In genomic region chr19:53971938-53972337, GRCm38 (mm10) we compare ENCODE assay signal across 15 mouse cellular contexts. TPM values are rescaled to one million over a fixed set of nuclear protein-coding genes. Genes with fewer than 3 reads are reported as not detected.
DNase-seq lines count a peak whose midpoint lies in the region; ATAC-seq and TF ChIP-seq lines count a peak whose summit lies in the region.
"Had no signal": no experiment of that assay in that cellular context is flagged by ENCODE, and none has a peak within 500 bp of the region (broad histone marks: within the 10 kb centered on the region; RNA-seq: fewer than 3 reads in every experiment).

No protein-coding gene starts in this region.

- no peak for TF ChIP-seq POLR2A in heart, adult 2 months (IDR thresholded peaks at IDR 0.05; ENCODE audit: insufficient read depth, low read depth, low read length)

- TF ChIP-seq EP300 in heart, adult 2 months (IDR thresholded peaks at IDR 0.05; ENCODE audit: insufficient read depth, low read depth, low read length): no peak
- no peak for TF ChIP-seq EP300 in liver, embryonic 14.5 days (IDR thresholded peaks at IDR 0.05; ENCODE audit: low read depth)

- WGBS in heart, embryonic 13.5 days: 62% methylated on average over 7 of the region's 7 CpGs
- WGBS in heart, adult 2 months: 42% methylated on average over 7 of the region's 7 CpGs
- 26% methylated on average over 7 of the region's 7 CpGs for WGBS in liver, embryonic 14.5 days (ENCODE audit: insufficient replicate concordance)

- no peak overlapping the region for H3K9ac ChIP-seq in heart, embryonic 13.5 days
- H3K9ac ChIP-seq in heart, adult 2 months (ENCODE audit: low read depth, low read length): no peak overlapping the region
- no peak overlapping the region for H3K9ac ChIP-seq in liver, embryonic 14.5 days (replicated peaks)
- H3K9ac ChIP-seq: lung, embryonic 15.5 days had no signal

- peaks cover 6% of the 10 kb centered on the region for H3K36me3 ChIP-seq in heart, embryonic 13.5 days
- H3K36me3 ChIP-seq in heart, adult 2 months (ENCODE audit: control insufficient read depth, insufficient read depth, low read length): no peaks in the 10 kb centered on the region
- H3K36me3 ChIP-seq in liver, embryonic 14.5 days (replicated peaks; ENCODE audit: control insufficient read depth, insufficient read depth, low read depth): no peaks in the 10 kb centered on the region

- intact Hi-C loops in heart, adult 2 months (cut with DNase I): no loop called here

- no peak overlapping the region for H3K4me3 ChIP-seq in heart, embryonic 13.5 days
- no peak overlapping the region for H3K4me3 ChIP-seq in heart, adult 2 months
- no peak overlapping the region for H3K4me3 ChIP-seq in liver, embryonic 14.5 days (ENCODE audit: insufficient read depth in 1 of 2, low read depth in 2 of 2, low read length in 2 of 2)
- H3K4me3 ChIP-seq: forebrain, embryonic 10.5 days; lung, embryonic 15.5 days; myocyte had no signal

- no peak for ATAC-seq in heart, embryonic 13.5 days (ENCODE audit: extremely low read depth, insufficient number of reproducible peaks, low FRiP score, low TSS enrichment)
- ATAC-seq in liver, embryonic 14.5 days (ENCODE audit: insufficient read depth): peak; percentile 57; the same call in 1 of the 2 replicates
- ATAC-seq: hindbrain, embryonic 16.5 days had no signal

- no peaks in the 10 kb centered on the region for H3K27me3 ChIP-seq in heart, embryonic 13.5 days (replicated peaks)
- H3K27me3 ChIP-seq in heart, adult 2 months (ENCODE audit: control insufficient read depth, insufficient read depth, low read length): no peaks in the 10 kb centered on the region
- H3K27me3 ChIP-seq in liver, embryonic 14.5 days (ENCODE audit: control insufficient read depth, insufficient read depth, low read length): no peaks in the 10 kb centered on the region
- H3K27me3 ChIP-seq: lung, embryonic 15.5 days had no signal

- H3K4me2 ChIP-seq in heart, embryonic 13.5 days: no peak overlapping the region
- H3K4me2 ChIP-seq in liver, embryonic 14.5 days (ENCODE audit: low read depth): peak overlapping the region; percentile 31
- H3K4me2 ChIP-seq: lung, embryonic 15.5 days; midbrain, embryonic 11.5 days had no signal

- peaks cover 2% of the 10 kb centered on the region; the same call in 1 of the 2 replicates for H3K79me2 ChIP-seq in heart, adult 2 months (replicated peaks; ENCODE audit: control insufficient read depth, insufficient read depth, low read length)

- H3K9me3 ChIP-seq in heart, embryonic 13.5 days: no peaks in the 10 kb centered on the region
- H3K9me3 ChIP-seq in liver, embryonic 14.5 days (ENCODE audit: control insufficient read depth, low read length): no peaks in the 10 kb centered on the region

- peaks cover 11% of the 10 kb centered on the region for H3K4me1 ChIP-seq in heart, embryonic 13.5 days
- H3K4me1 ChIP-seq in heart, adult 2 months (ENCODE audit: control insufficient read depth, insufficient read depth, low read length): peaks cover 3% of the 10 kb centered on the region
- peaks cover 5 to 11% of the 10 kb centered on the region in 2 experiments; a peak in 3 of 4 replicates for H3K4me1 ChIP-seq in liver, embryonic 14.5 days (replicated peaks; ENCODE audit: control insufficient read depth in 2 of 2, insufficient read depth in 2 of 2, low read length in 1 of 2)
- H3K4me1 ChIP-seq: forebrain, embryonic 10.5 days; lung, embryonic 15.5 days had no signal

- peak overlapping the region; percentile 16; the same call in 1 of the 2 replicates for H3K27ac ChIP-seq in heart, embryonic 13.5 days (replicated peaks)
- no peak overlapping the region for H3K27ac ChIP-seq in heart, adult 2 months
- H3K27ac ChIP-seq in liver, embryonic 14.5 days: peak overlapping the region; percentile 35
- H3K27ac ChIP-seq: forebrain, embryonic 10.5 days; lung, embryonic 15.5 days had no signal

- DNase-seq in heart, adult 2 months: no peak
- DNase-seq in CD4-positive, CD25-positive, alpha-beta regulatory T cell, adult 2 months (ENCODE audit: low read depth, low spot score): peak; percentile 57
- peak; percentile 33 for DNase-seq in c-Kit-positive CD71-negative TER-119-negative erythroid progenitor cells, embryonic 14.5 days (ENCODE audit: low read depth)
- DNase-seq in liver, embryonic 14.5 days (ENCODE audit: low read depth in 3 of 3, low spot score in 3 of 3): peak in 1 of 3 experiments; percentile 22
- DNase-seq in retina, embryonic 14.5 days (ENCODE audit: low spot score): no peak
- DNase-seq in gastrocnemius, adult 18-20 months (ENCODE audit: low spot score): no peak
- no peak for DNase-seq in urinary bladder, adult 2 months (ENCODE audit: low spot score)
- DNase-seq: cerebellum, adult 9-11 months; left cerebral cortex, postnatal 4 days had no signal

- TF ChIP-seq CTCF in heart, adult 2 months (IDR thresholded peaks at IDR 0.05): no peak
- TF ChIP-seq CTCF in liver, embryonic 14.5 days (IDR thresholded peaks at IDR 0.05; ENCODE audit: low read depth): no peak

RNA-seq across cellular contexts. Expression of gene Bbip1, which starts 27.5 kb away (rescaled TPM):
- polyA plus RNA-seq in heart, embryonic 13.5 days (2015; fragmentation: Nextera tagmentation; extraction: Ambion mirVana): 47.6 and 54.1 TPM in 2 replicates
- 10 to 100 TPM; 34.5 to 35.4 TPM for total RNA-seq in heart, adult 2 months (2021)
- 12.4 and 26.1 TPM in 2 replicates for polyA plus RNA-seq in heart, adult 2 months (2012; rRNA removed)
- 14.3 and 26.6 TPM in 2 replicates for polyA plus RNA-seq in liver, embryonic 14.5 days (2012; rRNA removed)
- 55.2 and 61.2 TPM in 2 replicates for polyA plus RNA-seq in liver, embryonic 14.5 days (2014; fragmentation: Nextera tagmentation; extraction: Ambion mirVana)
- total RNA-seq in gastrocnemius, adult 18-20 months (2021): 10 to 100 TPM; 39.2 to 40.7 TPM
- polyA plus RNA-seq in urinary bladder, adult 2 months (2012; rRNA removed): 33.4 and 37.1 TPM in 2 replicates

RNA-seq across cellular contexts. Expression of gene Shoc2, which starts 27.8 kb away (rescaled TPM):
- 30.9 and 34.1 TPM in 2 replicates for polyA plus RNA-seq in heart, embryonic 13.5 days (2015; fragmentation: Nextera tagmentation; extraction: Ambion mirVana)
- 10 to 100 TPM; 25.4 to 26.1 TPM for total RNA-seq in heart, adult 2 months (2021)
- polyA plus RNA-seq in heart, adult 2 months (2012; rRNA removed): 12.3 and 34.2 TPM in 2 replicates
- 9.7 and 9.8 TPM in 2 replicates for polyA plus RNA-seq in liver, embryonic 14.5 days (2012; rRNA removed)
- polyA plus RNA-seq in liver, embryonic 14.5 days (2014; fragmentation: Nextera tagmentation; extraction: Ambion mirVana): 18.9 and 21.1 TPM in 2 replicates
- 10 to 100 TPM; 21.9 to 26.0 TPM for total RNA-seq in gastrocnemius, adult 18-20 months (2021)
- 27.2 and 30.1 TPM in 2 replicates for polyA plus RNA-seq in urinary bladder, adult 2 months (2012; rRNA removed)

Comparison
In these comparisons a context has a peak if more than half of its experiments do, and no peak if none do; other contexts are left out.
1. DNase-seq: peak in CD4-positive, CD25-positive, alpha-beta regulatory T cell, adult 2 months (single experiment) and c-Kit-positive CD71-negative TER-119-negative erythroid progenitor cells, embryonic 14.5 days (single experiment); none in heart, adult 2 months (0 of 2), retina, embryonic 14.5 days (single experiment), gastrocnemius, adult 18-20 months (single experiment) and urinary bladder, adult 2 months (single experiment).